Mouse (Mus musculus): ENCODE data around the gene Pa2g4. TPM values are rescaled to one million over a fixed set of nuclear protein-coding genes. Genes with fewer than 3 reads are reported as not detected.

Gene Pa2g4
- total RNA-seq, 2 experiments from 2014 or later = 111 TPM

DNA sequence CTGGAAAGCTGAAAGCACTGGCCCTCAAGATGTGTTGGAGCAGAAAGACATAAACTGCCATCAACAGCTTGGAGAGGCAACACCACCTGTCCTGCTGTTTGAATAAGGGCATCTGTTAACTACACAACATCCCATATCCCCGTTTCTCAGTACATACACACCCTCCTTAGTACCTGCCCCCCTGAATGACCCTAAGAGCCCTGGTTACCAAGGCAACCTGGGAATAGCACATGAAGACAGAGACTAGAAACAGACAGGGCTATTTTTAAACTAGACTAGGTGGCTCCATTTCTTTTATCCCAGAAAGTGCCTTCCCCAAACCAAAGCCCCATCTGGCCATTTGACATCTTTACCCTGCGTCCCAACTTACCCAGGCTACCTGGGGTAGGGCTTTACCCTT is 22.7 kb downstream of the Pa2g4 start:
- no peak for DNase-seq
- intact Hi-C loops (cut with DNase I) = no loop called here

DNA sequence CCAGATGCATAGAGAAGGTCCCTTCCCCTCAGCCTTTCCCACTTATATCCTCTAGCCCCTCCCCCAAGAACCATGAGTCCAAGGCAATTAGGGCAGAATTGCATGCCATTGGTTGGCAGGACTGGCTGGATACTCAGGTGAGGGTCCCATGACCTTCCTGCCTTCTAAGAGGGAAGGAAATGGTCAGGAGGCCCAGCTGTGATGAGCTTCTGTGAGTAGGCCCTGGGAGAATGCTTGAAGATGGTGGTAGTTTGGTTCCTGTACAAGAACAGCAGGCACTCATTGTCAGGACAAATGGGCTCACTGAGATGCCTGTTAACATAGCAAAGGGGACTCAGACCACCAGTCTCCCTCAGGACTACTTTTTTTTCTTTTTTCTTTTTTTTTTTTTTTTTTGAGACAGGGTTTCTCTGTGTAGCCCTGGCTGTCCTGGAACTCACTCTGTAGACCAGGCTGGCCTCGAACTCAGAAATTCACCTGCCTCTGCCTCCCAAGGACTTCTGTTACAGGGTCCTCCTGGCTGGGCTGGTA is 27.4 kb downstream of the Pa2g4 start:
- no peak for DNase-seq
- intact Hi-C loops (cut with DNase I) = no loop called here

DNA sequence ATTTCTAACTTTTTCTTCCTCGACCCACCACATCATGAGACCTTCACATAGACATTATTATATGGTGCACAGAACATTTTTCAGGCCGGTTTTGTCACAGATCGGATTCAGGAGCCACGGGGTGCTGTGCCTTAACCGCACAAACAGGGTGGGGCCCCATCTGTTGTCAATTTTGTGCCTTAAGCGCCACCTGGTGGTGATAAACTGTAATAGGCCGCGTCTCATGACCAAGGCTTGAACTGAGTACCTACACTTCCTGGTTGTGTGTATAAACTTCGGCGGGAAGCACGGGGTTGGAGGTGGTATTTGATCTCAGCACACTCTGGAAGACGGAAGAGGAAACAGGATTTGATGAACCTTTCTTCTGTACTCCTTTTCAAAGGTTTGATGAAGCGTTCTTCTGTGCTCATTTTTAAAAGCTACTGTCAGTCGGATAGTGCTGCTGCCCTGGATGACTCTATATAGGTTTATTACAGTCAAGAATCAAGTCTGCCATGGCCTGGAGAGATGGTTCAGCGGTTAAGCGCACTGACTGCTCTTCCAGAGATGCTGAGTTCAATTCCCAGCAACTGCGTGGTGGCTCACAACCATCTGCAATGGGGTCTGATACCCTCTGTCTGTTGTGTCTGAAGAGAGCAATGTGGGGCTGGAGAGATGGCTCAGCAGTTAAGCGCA is 29.4 kb downstream of the Pa2g4 start:
- peak; percentile 86 for DNase-seq
- intact Hi-C loops (cut with DNase I) = no loop called here

DNA sequence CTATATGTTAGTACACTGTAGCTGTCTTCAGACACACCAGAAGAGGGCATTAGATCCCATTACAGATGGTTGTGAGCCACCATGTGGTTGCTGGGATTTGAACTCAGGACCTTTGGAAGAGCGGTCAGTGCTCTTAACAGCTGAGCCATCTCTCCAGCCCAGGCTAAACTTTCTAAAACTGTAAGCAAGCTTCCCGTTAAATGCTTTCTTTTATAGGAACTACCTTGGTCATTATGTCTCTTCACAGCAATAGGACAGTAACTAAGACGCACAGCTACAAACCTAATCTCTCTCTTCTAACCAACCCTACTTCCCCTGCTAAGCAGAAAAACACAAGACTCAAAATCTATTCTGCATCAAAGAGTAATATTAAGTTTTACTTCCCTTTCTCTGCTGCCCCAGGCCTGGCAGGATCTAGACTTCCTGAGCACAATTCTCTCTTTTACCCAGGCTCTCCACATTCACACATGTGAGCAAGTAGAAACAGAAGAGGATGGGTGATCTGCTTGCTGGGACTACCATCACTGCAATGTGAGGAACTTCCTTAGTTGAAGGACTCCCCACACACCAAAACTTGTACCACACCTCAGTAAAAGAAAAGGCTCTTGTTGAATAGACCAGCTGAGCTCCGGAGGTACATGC is 30.0 kb downstream of the Pa2g4 start:
- no peak for DNase-seq

DNA sequence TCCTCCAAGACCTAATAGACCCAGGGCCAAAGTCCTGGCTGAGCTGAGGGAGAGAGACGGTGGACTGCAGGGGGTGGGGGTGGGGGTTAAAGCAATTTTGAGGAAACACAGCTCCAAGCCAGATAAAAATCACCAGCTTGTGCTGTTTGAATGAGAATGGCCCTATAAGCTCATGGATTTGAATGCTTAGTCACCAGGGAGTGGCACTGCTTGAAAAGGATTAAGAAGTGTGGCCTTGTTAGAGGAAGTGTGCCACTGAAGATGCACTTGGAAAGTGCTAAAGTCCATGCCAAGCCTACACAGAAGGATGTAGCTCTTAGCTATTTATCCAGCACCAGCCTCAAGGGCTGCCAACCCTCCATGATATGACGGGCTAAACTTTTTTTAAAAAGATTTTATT is 30.6 kb downstream of the Pa2g4 start:
- intact Hi-C loops (cut with DNase I) = no loop called here
- DNase-seq = no peak

More for the DNA sequence above, 30.0 kb downstream of the Pa2g4 start:
- intact Hi-C loops (cut with DNase I) = no loop called here

DNA sequence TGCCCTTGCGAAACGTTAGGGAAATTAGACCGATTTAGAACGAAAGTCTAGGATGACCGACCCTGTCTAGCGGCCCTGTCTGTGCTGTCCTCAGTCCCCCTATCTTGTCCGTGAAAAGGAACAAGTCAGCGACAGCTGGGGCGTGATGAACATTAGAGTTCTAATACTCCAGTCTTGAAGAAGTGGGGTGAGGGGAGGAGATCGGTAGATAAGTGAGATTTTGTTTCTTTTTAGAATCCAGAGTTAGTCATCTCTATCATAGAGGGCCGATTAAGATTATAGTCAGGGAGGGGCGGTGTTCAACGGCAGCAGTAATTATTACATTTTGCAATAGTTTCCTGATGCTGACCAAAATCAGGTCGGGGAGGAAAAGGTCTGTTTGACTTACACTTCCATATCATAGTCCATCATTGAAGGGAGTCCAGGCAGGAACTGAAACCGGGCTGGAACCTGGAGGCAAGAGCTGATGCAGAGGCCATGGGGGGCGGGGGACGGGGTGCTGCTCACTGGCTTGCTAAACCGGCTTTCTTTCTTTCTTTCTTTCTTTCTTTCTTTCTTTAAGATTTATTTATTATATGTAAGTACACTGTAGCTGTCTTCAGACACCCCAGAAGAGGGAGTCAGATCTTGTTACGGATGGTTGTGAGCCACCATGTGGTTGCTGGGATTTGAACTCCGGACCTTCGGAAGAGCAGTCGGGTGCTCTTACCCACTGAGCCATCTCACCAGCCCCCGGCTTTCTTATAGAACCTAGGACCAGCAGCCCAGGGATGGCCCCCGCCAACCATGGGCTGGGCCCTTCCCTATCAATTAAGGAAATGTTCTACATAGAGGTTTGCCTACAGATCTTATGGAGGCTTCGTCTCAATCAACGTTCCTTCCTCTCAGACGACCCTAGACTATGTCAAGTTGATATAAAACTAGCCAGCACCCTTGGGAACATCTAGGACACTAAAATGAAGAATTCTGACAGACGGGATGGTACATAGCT is 39.1 kb downstream of the Pa2g4 start:
- intact Hi-C loops (cut with DNase I) = no loop called here
- DNase-seq = no peak

DNA sequence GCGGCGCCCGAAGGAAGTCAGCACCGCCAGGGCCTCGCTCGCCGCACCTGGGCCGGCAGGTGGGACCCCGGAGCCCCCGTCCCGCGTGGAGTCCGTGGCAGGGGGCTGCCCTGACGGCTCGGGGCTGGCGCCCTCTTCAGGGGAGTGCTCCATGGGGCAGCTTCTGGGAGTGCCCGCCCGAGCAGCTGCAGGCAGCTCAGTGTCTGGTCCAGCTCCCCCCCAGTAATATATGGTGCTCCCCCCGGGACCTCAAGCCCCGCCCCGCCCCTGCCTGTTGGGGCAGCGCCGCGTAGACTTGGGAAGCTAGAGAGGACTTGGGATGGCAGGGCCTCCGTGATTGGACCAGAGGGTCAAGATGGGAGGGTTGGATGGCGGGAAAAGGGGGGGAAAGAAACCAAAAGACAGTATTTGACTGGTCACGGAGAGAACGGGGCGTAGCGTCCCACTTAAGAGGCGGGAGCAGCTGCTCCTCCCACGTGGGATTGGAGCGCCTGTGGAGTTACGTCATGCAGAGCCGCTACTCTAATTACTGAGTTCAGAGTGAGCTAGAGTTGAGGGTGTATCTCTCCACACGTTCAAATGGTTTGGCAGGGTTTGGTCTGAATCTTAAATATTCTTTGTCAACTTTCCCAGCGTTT is 40.0 kb downstream of the Pa2g4 start, which contains the start of gene Esyt1:
Gene Esyt1 (minus strand): TSS at position 201 of the 638 bp plus-strand sequence.
- peak; percentile 93 for DNase-seq
- intact Hi-C loops (cut with DNase I) = no loop called here

DNA sequence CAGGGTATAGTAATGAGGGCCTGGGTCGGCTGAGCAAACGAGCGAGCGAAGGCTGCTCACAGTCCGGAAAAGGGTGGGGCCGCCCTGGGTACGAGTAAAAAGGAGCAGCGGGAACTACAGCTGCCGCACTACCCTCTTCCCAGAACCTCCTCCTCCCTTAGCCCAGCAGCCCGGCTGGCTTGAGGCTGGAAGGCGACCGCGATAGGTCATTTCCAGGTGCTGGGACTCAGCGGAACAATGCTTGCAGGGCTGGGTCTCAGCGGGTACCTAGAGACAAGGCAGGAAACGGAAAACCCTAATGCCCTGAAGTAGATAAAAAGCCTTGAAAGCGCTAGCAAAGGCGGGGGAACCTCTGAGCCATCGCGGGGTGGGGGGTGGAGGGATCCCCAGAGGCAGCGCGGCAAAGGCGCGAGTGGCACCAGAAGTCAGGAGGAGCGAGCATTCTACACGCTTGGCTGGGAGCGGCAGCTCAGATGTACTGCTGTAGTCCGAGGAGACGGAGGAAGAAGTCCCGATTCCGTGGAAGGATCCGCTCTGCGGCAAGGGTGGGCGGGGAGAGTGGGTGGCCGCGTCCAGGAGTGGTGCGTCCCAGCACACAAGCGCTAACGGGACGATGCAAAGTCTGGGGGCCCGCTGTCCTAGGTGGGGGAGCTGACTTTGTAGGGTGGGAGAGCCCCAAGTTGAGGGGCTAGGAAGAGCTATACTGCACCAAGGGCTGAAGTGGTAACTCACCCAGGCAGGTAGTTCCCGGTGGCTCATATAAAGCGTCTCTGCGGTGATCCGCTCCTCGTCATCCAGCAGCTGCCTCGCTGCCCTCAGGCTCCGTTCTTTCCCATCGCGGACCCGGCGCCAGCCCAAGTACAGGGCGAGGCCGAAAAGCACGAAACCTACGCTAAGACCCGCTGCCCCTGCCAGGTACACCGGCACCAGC is 40.8 kb downstream of the Pa2g4 start:
- intact Hi-C loops (cut with DNase I) = no loop called here
- peak; percentile 61 for DNase-seq

DNA sequence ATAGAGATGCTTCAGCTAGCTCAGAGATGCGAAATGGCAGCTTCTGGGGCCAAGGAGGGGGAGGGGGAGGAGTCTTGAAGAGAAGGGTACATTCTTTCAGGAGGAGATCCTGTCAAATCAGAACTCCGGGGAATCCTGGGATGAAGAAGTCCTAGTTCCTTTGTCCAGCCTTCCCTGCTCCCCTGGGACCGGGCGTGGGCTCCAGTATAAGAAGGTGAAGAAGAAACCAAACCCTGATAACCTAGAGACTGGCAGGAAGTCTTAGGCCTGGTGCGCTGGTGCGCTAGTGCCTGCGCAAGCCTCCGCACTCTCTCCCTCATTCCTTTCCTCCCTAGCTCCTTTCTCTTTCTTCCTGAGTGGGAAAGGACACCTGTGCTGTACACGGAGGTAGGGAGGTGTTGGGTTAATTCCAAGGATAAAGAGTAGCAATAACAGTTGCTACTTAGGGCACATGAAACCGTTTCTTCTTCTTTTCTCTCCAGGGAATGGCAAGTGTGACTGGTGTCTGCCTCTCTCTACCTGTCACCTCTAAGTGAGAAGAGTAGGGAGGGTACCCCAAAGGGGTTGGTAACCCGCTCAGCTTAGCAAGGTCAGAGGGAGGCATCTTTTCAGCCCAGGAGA is 41.6 kb downstream of the Pa2g4 start:
- DNase-seq = no peak
- intact Hi-C loops (cut with DNase I) = no loop called here

DNA sequence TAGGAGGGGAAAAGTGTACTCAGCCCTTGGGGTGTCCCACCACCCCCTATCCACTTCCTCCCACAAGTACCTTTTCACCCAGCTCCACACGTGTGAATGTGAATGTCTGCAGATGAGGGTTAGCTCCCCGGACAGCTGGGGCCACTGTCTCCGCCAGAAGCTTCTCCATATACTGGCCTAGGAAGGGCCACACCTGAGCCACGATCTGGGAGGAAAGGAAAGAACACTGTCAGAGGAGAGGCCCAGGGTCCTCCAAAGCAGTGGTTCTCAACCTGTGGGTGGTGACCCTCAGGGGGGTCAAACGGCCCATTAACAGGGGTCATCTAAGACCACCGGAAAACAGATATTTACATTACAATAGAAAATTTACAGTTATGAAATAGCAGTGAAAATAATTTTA is 43.4 kb downstream of the Pa2g4 start:
- intact Hi-C loops (cut with DNase I) = no loop called here
- DNase-seq = no peak

DNA sequence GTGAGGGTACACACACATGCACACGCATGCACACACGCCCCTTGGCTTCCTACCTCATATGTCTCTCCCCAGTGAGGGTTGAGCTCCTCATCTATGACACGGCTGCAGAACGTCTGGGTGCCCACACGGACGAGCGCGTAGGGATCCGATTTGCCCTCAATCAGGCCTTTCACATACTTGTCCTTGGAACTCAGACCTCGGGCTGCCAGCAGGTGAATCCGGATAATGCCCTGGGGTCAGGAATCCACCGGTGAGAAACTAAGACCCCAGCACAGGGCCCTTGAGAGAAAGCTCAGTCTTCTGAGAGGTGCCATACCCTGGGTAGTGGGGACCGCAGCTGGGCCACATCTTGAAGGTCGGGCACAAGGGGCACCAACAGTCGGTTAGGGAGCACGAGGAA is 45.2 kb downstream of the Pa2g4 start:
- DNase-seq = no peak
- intact Hi-C loops (cut with DNase I) = no loop called here

DNA sequence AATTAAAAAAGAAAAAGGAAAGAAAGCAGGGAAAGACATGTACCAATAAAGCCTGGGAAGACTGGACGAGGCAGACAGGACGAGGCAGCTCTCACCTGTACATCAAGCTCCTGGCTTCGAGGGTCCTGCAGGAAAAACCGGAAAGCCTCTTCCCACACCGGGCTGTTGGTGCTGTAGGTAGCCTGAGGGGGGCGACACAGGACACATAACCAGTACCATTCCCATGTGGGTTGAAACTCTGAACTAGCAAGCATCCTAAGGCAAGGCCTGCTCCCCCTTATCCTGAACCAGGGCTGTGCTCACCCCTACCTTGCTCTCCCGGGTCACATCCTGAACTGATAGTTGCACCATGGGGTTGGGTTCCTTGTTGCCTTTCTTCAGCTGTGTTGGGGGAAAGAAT is 47.0 kb downstream of the Pa2g4 start:
- intact Hi-C loops (cut with DNase I) = no loop called here
- DNase-seq = peak; percentile 59

DNA sequence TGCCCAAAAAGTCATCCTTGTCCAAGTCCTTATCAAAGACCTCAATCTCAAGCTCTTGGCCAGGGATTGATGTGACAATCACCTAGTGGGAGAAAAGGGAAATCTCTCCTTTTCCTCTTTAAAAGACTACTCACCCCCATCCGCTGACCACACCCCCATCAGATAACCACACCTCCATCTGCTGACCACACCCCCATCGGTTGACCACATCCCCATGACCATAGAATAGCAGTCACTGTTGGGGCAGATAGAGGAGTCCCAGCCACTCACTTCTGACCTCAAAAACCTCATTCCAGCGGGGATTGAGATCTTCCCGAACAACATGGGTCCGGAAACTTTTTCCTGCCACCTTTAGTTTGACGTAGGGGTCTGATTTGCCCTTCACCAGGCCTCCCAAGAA is 49.1 kb downstream of the Pa2g4 start:
- intact Hi-C loops (cut with DNase I) = no loop called here
- DNase-seq = no peak

DNA sequence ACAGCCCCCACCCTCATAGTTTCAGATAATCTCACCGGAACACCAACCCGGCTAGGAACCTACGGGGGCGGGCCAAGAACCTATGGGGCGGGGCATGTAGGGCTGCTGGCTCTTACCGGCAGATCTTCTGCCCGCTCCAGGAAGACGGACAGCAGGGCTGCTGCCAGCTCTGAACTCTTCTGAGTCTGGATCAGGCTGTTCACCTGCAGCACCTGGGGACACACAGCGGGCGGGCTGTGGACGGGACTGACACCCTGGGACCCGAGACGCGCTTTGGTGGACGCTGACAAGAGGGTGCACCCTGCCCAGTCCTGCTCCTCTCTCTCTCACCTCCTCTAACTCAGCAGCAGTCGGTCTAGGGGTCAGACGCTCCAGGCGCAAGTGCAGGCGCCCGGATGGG is 49.8 kb downstream of the Pa2g4 start:
- DNase-seq = no peak
- intact Hi-C loops (cut with DNase I) = no loop called here

DNA sequence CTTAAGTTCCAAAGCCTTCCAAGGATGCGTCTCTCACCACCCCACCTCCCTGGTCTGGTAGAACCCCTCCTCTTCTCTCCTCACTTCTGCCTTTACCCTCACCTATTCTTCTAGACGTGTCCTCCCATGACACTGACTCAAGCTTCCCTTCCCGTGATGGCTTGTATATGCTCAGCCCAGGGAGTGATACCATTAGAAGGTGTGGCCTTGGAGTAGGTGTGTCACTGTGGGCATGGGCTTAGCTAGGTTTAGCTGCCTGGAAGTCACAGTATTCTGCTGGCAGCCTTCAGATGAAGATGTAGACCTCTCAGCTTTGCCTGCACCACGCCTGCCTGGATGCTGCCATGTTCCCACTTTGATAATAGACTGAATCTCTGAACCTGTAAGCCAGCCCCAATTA is 50.7 kb downstream of the Pa2g4 start:
- intact Hi-C loops (cut with DNase I) = no loop called here
- DNase-seq = no peak

DNA sequence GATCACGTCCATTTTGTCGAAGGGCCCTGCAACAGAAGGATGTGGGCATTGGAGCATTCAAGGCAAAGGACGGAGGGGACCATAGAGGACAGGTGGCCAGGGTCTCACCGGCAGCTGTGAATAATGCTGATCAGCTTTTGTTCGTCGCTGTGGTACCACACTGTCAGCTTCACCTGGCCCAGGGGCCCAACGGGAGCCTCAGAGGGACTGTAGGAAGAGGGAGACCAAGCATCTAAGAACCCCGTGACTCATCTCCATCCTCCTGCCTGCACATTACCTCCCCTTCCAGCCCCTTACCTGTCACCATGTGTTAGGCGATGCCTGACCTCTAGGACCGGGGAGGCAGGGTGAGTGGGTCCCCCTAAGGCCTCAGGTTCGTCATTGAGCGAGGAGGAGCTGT is 54.0 kb downstream of the Pa2g4 start:
- intact Hi-C loops (cut with DNase I) = no loop called here
- DNase-seq = no peak

DNA sequence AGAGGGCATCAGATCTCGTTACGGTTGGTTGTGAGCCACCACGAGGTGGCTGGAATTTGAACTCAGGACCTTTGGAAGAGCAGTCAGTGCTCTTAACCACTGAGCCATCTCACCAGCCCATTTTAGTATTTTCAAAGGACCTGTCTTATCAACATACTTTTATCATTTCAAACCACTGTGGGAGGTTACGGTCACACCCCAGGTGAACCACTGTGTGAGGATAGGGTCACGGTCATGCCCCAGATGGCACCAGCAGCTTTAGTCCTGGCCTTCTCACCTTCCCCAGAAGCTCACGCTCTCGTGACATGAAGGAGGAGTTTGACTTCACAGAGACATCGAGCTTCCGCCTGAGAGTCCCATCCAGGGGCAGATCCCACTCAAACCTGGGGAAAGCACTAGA is 54.6 kb downstream of the Pa2g4 start:
- intact Hi-C loops (cut with DNase I) = no loop called here
- no peak for DNase-seq

DNA sequence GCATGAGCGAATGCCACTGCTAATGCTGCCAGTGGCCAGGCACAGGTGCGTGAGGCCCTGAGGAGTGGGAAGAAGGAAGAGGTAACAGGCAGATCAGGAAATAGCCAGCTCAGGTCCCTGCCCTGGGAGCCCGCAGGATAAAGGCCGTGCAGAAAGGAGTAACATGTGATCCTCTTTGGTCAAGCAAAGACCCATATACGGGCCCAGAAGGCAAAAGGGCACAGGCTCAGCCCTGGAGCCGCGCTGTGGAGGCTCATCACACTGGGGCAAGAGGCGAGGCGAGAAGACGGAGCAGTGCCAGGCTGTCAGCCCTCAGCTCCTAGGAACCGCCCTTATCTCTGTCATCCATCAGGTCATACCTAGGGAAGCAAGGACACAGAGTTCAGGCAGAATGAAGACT is 55.5 kb downstream of the Pa2g4 start:
- intact Hi-C loops (cut with DNase I) = no loop called here
- DNase-seq = no peak

DNA sequence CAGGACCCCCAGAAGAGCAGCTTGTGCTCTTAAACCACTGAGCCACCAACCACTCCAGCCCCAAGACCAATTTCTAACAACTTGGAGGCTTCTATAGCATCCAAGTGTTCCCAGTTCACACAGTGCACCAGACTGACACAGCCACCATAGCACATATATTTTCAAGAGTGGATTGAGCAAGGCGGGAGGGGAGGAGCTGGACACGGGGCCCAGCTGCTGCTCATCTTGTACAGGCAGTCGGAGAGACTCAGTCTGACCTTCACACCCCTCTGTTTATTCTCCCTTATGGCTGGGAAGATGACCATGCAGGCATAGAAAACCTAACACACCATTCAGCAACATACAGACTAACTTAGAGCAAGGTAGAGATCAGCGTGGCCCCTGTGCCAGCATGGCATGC is 56.0 kb downstream of the Pa2g4 start:
- DNase-seq = no peak
- intact Hi-C loops (cut with DNase I) = no loop called here

Measured in left cerebral cortex, postnatal 4 days (tissue).